Mouse (Mus musculus) ES-E14 (cell line): Measurements from ENCODE around the gene Dapp1.
"Not testable (repeated sequence)": the region's sequence is repeated elsewhere in the genome, so short reads cannot be mapped to it uniquely, and the experiment has no call there.

Source experiments
- CHD2 ChIP-seq: IDR thresholded peaks from 2 replicates; pipeline ENCODE4 v1.6.1; 2014; ENCODE audit warnings: mild to moderate bottlenecking, low read depth, low read length, inconsistent platforms
- ZNF384 ChIP-seq: IDR thresholded peaks from 2 replicates; pipeline ENCODE4 v1.6.1; 2012; ENCODE audit warnings: low read depth, low read length, inconsistent platforms

DNA sequence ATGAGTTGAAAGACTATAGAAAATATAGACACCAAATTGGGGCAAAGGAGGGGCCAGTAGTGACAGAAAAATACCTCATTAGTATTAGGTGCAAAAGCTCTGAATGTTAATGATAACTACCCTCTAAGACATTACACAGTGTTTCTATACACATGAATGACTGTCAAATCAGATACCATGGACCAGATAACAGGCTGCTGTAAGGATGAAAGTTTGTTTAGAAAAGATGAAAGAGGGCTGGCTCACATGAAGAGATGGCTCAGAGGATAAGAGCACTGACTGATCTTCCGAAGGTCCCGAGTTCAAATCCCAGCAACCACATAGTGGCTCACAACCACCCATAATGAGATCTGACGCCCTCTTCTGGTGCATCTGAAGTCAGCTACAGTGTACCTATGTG, 30.0 kb downstream of the Dapp1 start:
- not testable (repeated sequence) for TF ChIP-seq ZNF384, CHD2
